Mouse (Mus musculus): ENCODE measurements around the gene Tmco4.

Gene Tmco4

GRCm38 (mm10) chr4:139092356-139093195, 119.9 kb downstream of the Tmco4 start, which contains the start of gene Nbl1:
Nbl1 (minus strand) TSS chr4:139092993.
- no peak for DNase-seq (ENCODE audit: low spot score)

- no peak for DNase-seq (ENCODE audit: low spot score)
Measured at GRCm38 (mm10) chr4:139093196-139093530, 120.5 kb downstream of the Tmco4 start.

- DNase-seq (ENCODE audit: low spot score), result no peak
Measured at GRCm38 (mm10) chr4:139095406-139095805, 122.7 kb downstream of the Tmco4 start.

GRCm38 (mm10) chr4:139096201-139096600, 123.5 kb downstream of the Tmco4 start:
- DNase-seq (ENCODE audit: low spot score), result no peak

GRCm38 (mm10) chr4:139100326-139100725, 127.6 kb downstream of the Tmco4 start:
- DNase-seq (ENCODE audit: low spot score), result no peak

- DNase-seq (ENCODE audit: low spot score), result no peak
Measured at GRCm38 (mm10) chr4:139101546-139101945, 128.9 kb downstream of the Tmco4 start.

GRCm38 (mm10) chr4:139105453-139105852, 132.8 kb downstream of the Tmco4 start:
- no peak for DNase-seq (ENCODE audit: low spot score)
